Mouse (Mus musculus) midbrain, postnatal 0 days (tissue): ENCODE measurements around the gene Wdfy4. TPM values are rescaled to one million over a fixed set of nuclear protein-coding genes. Genes with fewer than 3 reads are reported as not detected.

Experiments used
- ATAC-seq: fragments of 200-750 bp; cut with Nextera tagmentation; 2 replicates; pipeline ENCODE4 v1.8.0; 2017; ENCODE audit warnings: moderate number of reproducible peaks, mild to moderate bottlenecking, moderate TSS enrichment, moderate library complexity; ENCODE audit not compliant: low FRiP score
- DNase-seq: peaks from one replicate; pipeline ENCODE4 v3.0.0-alpha.2; 2015; ENCODE audit warnings: low spot score
- H3K27ac ChIP-seq: fragments of 300-500 bp; sonication (generic); 2 replicates; pipeline ENCODE4 v1.5.1; 2014; ENCODE audit warnings: low read depth, mild to moderate bottlenecking, low read length, mixed read lengths
- H3K27me3 ChIP-seq: fragments of 300-500 bp; sonication (generic); 2 replicates; pipeline ENCODE4 v1.6.1; 2014; ENCODE audit warnings: low read length, control low read depth, mixed read lengths; ENCODE audit not compliant: insufficient read depth
- H3K36me3 ChIP-seq: fragments of 300-500 bp; sonication (generic); 2 replicates; pipeline ENCODE4 v1.6.1; 2014; ENCODE audit warnings: low read length, control low read depth, mixed read lengths; ENCODE audit not compliant: insufficient read depth
- H3K4me1 ChIP-seq: fragments of 300-500 bp; sonication (generic); 2 replicates; pipeline ENCODE4 v1.6.1; 2014; ENCODE audit warnings: mild to moderate bottlenecking, control low read depth, antibody characterized with exemption, low read length, mixed read lengths; ENCODE audit not compliant: insufficient read depth
- H3K4me2 ChIP-seq: fragments of 300-500 bp; sonication (generic); 2 replicates; pipeline ENCODE4 v1.6.1; 2014; ENCODE audit warnings: low read depth, mild to moderate bottlenecking, low read length, mixed read lengths; ENCODE audit not compliant: poor library complexity, severe bottlenecking
- H3K4me3 ChIP-seq: fragments of 300-500 bp; sonication (generic); 2 replicates; pipeline ENCODE4 v1.5.1; 2014; ENCODE audit warnings: low read depth, mild to moderate bottlenecking, low read length, moderate library complexity
- H3K9ac ChIP-seq: fragments of 300-500 bp; sonication (generic); replicated peaks from 2 replicates; pipeline ENCODE4 v1.6.1; 2014; ENCODE audit warnings: mild to moderate bottlenecking, low read length, moderate library complexity, mixed read lengths; ENCODE audit not compliant: poor library complexity, severe bottlenecking
- H3K9me3 ChIP-seq: fragments of 300-500 bp; sonication (generic); 2 replicates; pipeline ENCODE4 v1.6.1; 2016; ENCODE audit warnings: low read length, control low read depth
- CTCF ChIP-seq: IDR thresholded peaks from 2 replicates; pipeline ENCODE4 v1.5.1; 2016; ENCODE audit warnings: antibody characterized with exemption, mild to moderate bottlenecking
- WGBS: fragments of 180-500 bp; shearing (Covaris S2); extraction: QIAGEN DNeasy Blood & Tissue Kit; methylation state at CpG from one replicate; pipeline ENCODE4 v1.1.7; 2014; 5-methylcytosine and 5-hydroxymethylcytosine counted together
- polyA plus RNA-seq: library from polyadenylated mRNA; unstranded; fragments of >200 nt; fragmentation: Nextera tagmentation; extraction: Ambion mirVana; gene quantifications from 2 replicates; pipeline ENCODE4 v1.2.1, GENCODE M21; 2015
- total RNA-seq: library from RNA; depleted of rRNA; stranded (reverse); fragments of >200 nt; gene quantifications from 2 replicates; pipeline ENCODE4 v1.2.3, GENCODE M21; 2014

Wdfy4 gene
- total and polyA plus RNA-seq, 2 experiments from 2014 or later: 0.06 to 7.8 TPM

DNA sequence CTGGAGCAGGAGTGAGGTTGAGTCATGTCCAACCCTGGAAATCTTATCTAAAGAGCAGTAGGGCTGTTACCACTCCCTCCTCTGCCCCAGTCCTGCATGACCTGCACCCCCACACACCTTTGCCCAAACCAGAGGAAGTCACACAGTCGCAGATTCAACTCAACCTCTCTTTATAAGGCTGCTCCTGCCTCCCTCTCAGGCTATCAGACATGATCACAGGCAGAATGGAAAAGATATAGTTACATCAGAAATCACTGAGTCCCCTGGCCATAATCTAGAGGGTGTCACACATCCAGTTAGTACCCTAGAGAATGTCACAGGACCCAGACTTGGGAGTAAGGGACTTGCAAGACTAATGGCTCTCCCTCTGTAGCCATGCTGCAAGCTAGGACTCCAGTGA lies 68.7 kb downstream of the Wdfy4 start:
- 82% methylated on average over 1 of the region's 1 CpGs for WGBS
- Histone ChIP-seq H3K36me3 (no peaks in the 10 kb centered on the region), H3K27ac (no peak overlapping the region), H3K27me3 (no peaks in the 10 kb centered on the region), H3K9ac (no peak overlapping the region), H3K9me3 (no peaks in the 10 kb centered on the region), H3K4me2 (no peak overlapping the region), H3K4me3 (no peak overlapping the region), H3K4me1 (no peaks in the 10 kb centered on the region)
- DNase-seq: no peak
- no peak for ATAC-seq
- no peak for TF ChIP-seq CTCF

DNA sequence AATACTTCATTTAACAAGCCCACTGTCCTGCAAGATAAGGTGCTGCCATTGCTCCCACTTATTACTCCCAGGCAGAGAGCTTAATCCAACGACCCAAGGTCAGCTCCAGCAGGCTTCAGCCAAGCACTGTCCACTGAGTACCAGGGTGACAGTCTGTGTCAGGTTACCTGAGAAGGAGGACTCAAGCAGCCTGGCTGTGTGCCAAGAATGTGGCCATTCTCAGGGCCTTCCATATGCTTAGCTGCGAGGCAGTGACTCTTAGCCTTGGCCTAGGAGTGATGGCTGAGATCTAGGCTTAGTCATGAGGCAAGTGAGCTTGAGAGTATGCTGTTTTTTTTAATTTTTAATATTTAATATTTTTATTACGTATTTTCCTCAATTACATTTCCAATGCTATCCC lies 80.5 kb downstream of the Wdfy4 start:
- H3K27ac ChIP-seq: no peak overlapping the region
- no peaks in the 10 kb centered on the region for H3K4me1 ChIP-seq
- no peak overlapping the region for H3K4me2 ChIP-seq
- H3K9me3 ChIP-seq: no peaks in the 10 kb centered on the region
- H3K9ac ChIP-seq: no peak overlapping the region
- WGBS: 75% methylated on average over 3 of the region's 3 CpGs
- no peaks in the 10 kb centered on the region for H3K27me3 ChIP-seq
- H3K36me3 ChIP-seq: no peaks in the 10 kb centered on the region
- no peak for TF ChIP-seq CTCF
- no peak overlapping the region for H3K4me3 ChIP-seq
- no peak for ATAC-seq
- no peak for DNase-seq

DNA sequence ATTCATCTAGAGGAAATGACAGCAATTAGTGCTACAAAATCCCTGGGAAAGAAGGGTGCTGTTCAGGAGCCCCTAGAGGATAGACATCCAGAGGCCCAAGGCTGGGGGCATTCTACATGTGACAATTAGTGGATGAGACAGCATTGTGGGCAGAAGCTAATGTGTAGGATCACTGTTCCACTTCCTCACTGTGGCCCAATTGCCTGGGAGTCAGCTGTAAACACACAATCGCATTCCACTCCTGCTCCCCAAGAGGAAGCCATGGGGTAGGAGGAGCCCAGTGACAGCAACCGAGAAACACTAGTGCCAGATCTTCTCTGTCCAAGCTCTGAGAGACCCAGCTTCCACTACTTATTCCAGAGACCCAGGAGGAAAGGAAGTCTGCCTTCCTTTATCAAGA lies 83.7 kb downstream of the Wdfy4 start:
- 67% methylated on average over 2 of the region's 2 CpGs for WGBS
- H3K4me1 ChIP-seq: no peaks in the 10 kb centered on the region

DNA sequence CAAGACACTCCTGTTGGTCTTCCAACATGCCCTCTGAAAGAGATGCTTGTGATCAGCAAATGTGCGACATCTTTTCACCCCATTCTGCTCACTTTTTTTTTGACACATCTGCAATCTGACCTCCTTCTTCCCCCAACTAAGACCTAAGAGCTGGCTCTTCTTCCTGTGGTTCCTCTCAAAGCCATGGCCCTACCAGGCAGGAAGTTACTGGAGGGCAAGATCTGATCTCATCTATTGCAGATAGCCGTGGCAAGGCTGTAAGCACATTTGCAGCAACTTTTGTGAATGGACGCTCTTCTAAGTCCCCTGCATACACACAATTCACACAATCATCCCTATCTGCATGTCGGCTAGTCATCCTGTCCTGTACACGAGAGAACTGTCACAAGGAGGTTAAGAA lies 85.4 kb downstream of the Wdfy4 start:
- 77% methylated on average over 5 of the region's 5 CpGs for WGBS
- DNase-seq: no peak
- no peaks in the 10 kb centered on the region for H3K36me3 ChIP-seq
- no peaks in the 10 kb centered on the region for H3K4me1 ChIP-seq
- no peak for ATAC-seq
- H3K4me3 ChIP-seq: no peak overlapping the region
- no peak overlapping the region for H3K9ac ChIP-seq
- H3K4me2 ChIP-seq: no peak overlapping the region
- TF ChIP-seq CTCF: no peak
- H3K27me3 ChIP-seq: no peaks in the 10 kb centered on the region
- no peaks in the 10 kb centered on the region for H3K9me3 ChIP-seq
- no peak overlapping the region for H3K27ac ChIP-seq

More for the DNA sequence above, 83.7 kb downstream of the Wdfy4 start:
- TF ChIP-seq CTCF: no peak
- Histone ChIP-seq H3K27me3 (no peaks in the 10 kb centered on the region), H3K4me2 (no peak overlapping the region), H3K4me3 (no peak overlapping the region), H3K36me3 (no peaks in the 10 kb centered on the region), H3K9ac (no peak overlapping the region), H3K27ac (no peak overlapping the region), H3K9me3 (no peaks in the 10 kb centered on the region)
- ATAC-seq (no peak), DNase-seq (no peak)

DNA sequence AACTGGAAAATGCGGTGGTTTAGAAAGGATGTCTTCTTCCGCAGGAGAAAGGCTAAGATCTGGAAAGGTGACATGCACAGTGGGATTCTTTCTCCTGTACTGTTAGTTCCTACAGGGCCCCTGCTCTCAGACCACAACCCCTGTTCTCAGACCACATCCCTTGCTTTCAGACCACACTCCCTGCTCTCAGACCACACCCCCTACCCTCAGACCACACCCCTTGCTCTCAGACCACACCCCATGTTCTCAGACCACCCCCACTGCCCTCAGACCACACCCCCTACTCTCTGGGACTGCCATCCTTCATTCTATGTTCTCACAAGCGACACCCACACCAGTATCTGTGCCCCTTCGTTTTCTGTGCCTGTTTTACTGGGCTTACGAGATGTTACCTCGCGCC lies 86.2 kb downstream of the Wdfy4 start:
- Histone ChIP-seq H3K27ac (no peak overlapping the region), H3K27me3 (no peaks in the 10 kb centered on the region), H3K9me3 (no peaks in the 10 kb centered on the region), H3K9ac (no peak overlapping the region), H3K4me2 (no peak overlapping the region), H3K36me3 (no peaks in the 10 kb centered on the region), H3K4me1 (no peaks in the 10 kb centered on the region), H3K4me3 (no peak overlapping the region)
- TF ChIP-seq CTCF: no peak
- DNase-seq: no peak
- ATAC-seq: no peak
- 65% methylated on average over 7 of the region's 7 CpGs for WGBS

DNA sequence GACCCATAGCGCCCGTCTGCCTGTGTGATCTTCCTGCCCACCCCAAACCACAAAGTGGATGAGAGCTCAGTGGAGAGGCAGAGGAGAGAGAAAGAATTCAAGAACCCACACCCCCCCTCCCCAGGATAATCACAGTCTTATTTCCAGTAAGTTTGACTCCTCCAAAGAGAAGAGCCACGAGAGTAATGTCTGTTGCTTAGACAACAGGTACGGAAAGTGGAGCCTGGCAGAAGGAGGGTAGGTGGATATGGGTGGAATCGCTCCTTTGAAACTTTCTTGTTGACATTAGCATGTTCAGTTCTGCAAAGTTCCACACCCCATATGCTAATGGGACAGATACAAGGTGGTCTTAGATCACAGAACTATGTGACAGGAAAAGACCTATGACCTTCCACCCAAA lies 88.8 kb downstream of the Wdfy4 start:
- H3K36me3 ChIP-seq: no peaks in the 10 kb centered on the region
- no peak overlapping the region for H3K9ac ChIP-seq
- H3K27me3 ChIP-seq: no peaks in the 10 kb centered on the region
- no peak overlapping the region for H3K4me3 ChIP-seq
- H3K4me1 ChIP-seq: no peaks in the 10 kb centered on the region
- no peaks in the 10 kb centered on the region for H3K9me3 ChIP-seq
- H3K27ac ChIP-seq: no peak overlapping the region
- ATAC-seq (no peak), DNase-seq (no peak)
- H3K4me2 ChIP-seq: no peak overlapping the region
- 88% methylated on average over 5 of the region's 5 CpGs for WGBS
- TF ChIP-seq CTCF: no peak
